Mouse (Mus musculus) E14TG2a.4 (cell line): ENCODE data around the gene Auts2.

Source experiments
- CTCF ChIP-seq: conservative IDR thresholded peaks from 2 replicates; pipeline ENCODE4 v1.5.1; 2014; ENCODE audit warnings: low read length
- NANOG ChIP-seq: IDR thresholded peaks from 2 replicates; pipeline ENCODE4 v1.6.1; 2014; ENCODE audit warnings: borderline replicate concordance, low read length, mixed read lengths

- TF ChIP-seq CTCF (no peak), NANOG (no peak)
Measured at GRCm38 (mm10) chr5:132368678-132369088, 174.5 kb downstream of the Auts2 start.
